Mouse (Mus musculus) heart, adult 2 months (tissue): ENCODE measurements around the gene Swi5.

Experiments used
- CTCF ChIP-seq: fragments of 200-600 bp; IDR thresholded peaks from 2 replicates; pipeline ENCODE4 v1.8.1; 2022; ENCODE audit warnings: antibody characterized with exemption, mild to moderate bottlenecking, moderate library complexity
- EP300 ChIP-seq: fragments of 200-500 bp; IDR thresholded peaks from 2 replicates; pipeline ENCODE4 v1.6.1; 2011; ENCODE audit warnings: low read depth, low read length, control low read depth; ENCODE audit not compliant: insufficient read depth
- POLR2A ChIP-seq: fragments of 200-500 bp; IDR thresholded peaks from 2 replicates; pipeline ENCODE4 v1.6.1; 2011; ENCODE audit warnings: mild to moderate bottlenecking, low read depth, low read length, control low read depth; ENCODE audit not compliant: insufficient read depth

- no peak for TF ChIP-seq CTCF
- TF ChIP-seq POLR2A = no peak
- no peak for TF ChIP-seq EP300
These were observed 44.3 kb upstream of the Swi5 start for GRCm38 (mm10) chr2:32332159-32332558.
